ENCODE assay signal across 8 mouse cellular contexts in the genomic region with DNA sequence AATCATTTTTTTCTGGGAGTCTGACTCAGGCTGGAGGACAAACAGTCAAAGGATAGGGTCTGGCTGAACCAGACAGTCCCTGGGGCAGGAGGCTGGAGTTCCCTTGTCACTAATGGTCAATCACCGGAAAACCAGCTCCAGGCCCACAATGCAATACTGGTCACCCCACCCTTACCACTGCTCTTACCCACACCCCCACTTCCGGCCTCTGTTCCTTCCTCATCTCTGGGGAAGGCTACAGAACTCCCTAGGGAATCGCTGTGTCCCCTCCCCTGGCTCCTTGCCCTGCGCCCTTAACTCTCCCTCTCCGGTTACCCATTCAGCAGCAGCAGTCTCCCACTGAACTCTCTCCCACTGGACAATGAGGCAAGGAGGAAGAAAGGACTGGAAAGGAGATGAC. TPM values are rescaled to one million over a fixed set of nuclear protein-coding genes. Genes with fewer than 3 reads are reported as not detected.
DNase-seq lines count a peak whose midpoint lies in the region; ATAC-seq and TF ChIP-seq lines count a peak whose summit lies in the region.

No protein-coding gene starts in this region.

- dilution Hi-C loops in CH12.LX (cut with MboI; ENCODE audit: extremely low pct_ligation_motif_present, extremely low pct_unique_long_range_greater_than_20kb, low sequenced_read_pairs): no loop called here

- no peak overlapping the region for H3K27ac ChIP-seq in CH12.LX (ENCODE audit: insufficient read depth, low read depth)
- H3K27ac ChIP-seq in embryonic facial prominence, embryonic 13.5 days: peak overlapping the region; percentile 68

- peak; percentile 8; the same call in 1 of the 2 replicates for TF ChIP-seq EP300 in CH12.LX (IDR thresholded peaks at IDR 0.05; ENCODE audit: low read length)

- H3K4me3 ChIP-seq in CH12.LX (replicated peaks in 1 of 3; ENCODE audit: low read depth in 2 of 3, low read length in 2 of 3, poor library complexity in 1 of 3): peak overlapping the region in 1 of 3 experiments; percentile 33
- no peak overlapping the region for H3K4me3 ChIP-seq in embryonic facial prominence, embryonic 13.5 days

- in situ Hi-C loops in CH12.LX (cut with MboI; ENCODE audit: low pct_ligation_motif_present, low pct_unique_long_range_greater_than_20kb, low sequenced_read_pairs): no loop called here

- no peak for TF ChIP-seq CTCF in CH12.LX (conservative IDR thresholded peaks at IDR 0.05 in 1 of 2, IDR thresholded peaks at IDR 0.05 in 1 of 2; ENCODE audit: low read depth in 2 of 2, low read length in 2 of 2)

- TF ChIP-seq POLR2A in CH12.LX (IDR thresholded peaks at IDR 0.05; ENCODE audit: low read depth, low read length): no peak; the same call in 1 of the 2 replicates

- no peaks in the 10 kb centered on the region for H3K9me3 ChIP-seq in CH12.LX (replicated peaks; ENCODE audit: low read length)
- H3K9me3 ChIP-seq in embryonic facial prominence, embryonic 13.5 days: no peaks in the 10 kb centered on the region

- DNase-seq in CH12.LX (ENCODE audit: extremely low read depth): peak; percentile 52
- DNase-seq in adrenal gland, adult 2 months: peak; percentile 76
- peak; percentile 83 to 84 for DNase-seq in heart, postnatal 14 days
- peak; percentile 76 to 84 for DNase-seq in kidney, postnatal 4 days
- no peak for DNase-seq in frontal cortex, postnatal 36 days (ENCODE audit: low spot score in 2 of 2)
- DNase-seq in layer of hippocampus, postnatal 14 days (ENCODE audit: low spot score in 2 of 2): no peak

- ATAC-seq in embryonic facial prominence, embryonic 13.5 days (ENCODE audit: insufficient number of reproducible peaks, insufficient read depth, low FRiP score, low TSS enrichment, low read depth): no peak
- ATAC-seq in megakaryocyte progenitor cell, adult 5-6 weeks (replicated peaks; ENCODE audit: poor library complexity): peak; percentile 32; the same call in 1 of the 2 replicates

- no peaks in the 10 kb centered on the region for H3K79me2 ChIP-seq in CH12.LX (replicated peaks; ENCODE audit: control insufficient read depth, extremely low read depth, insufficient read depth, poor library complexity, severe bottlenecking)

- H3K36me3 ChIP-seq in CH12.LX (replicated peaks in 1 of 2; ENCODE audit: control insufficient read depth in 1 of 2, insufficient read depth in 1 of 2, low read length in 1 of 2): no peaks in the 10 kb centered on the region
- H3K36me3 ChIP-seq in embryonic facial prominence, embryonic 13.5 days: no peaks in the 10 kb centered on the region

- WGBS in embryonic facial prominence, embryonic 13.5 days: 14% methylated on average over 5 of the region's 5 CpGs

- H3K4me1 ChIP-seq in CH12.LX (ENCODE audit: control insufficient read depth in 1 of 2, insufficient read depth in 2 of 2): peaks cover 18 to 32% of the 10 kb centered on the region in 2 experiments
- H3K4me1 ChIP-seq in embryonic facial prominence, embryonic 13.5 days: peaks cover 36% of the 10 kb centered on the region

- no peak overlapping the region for H3K9ac ChIP-seq in CH12.LX (ENCODE audit: insufficient read depth, low read depth)
- 0 out of 2 replicates have a peak overlapping the region, but pooled peaks have one; percentile 7 for H3K9ac ChIP-seq in embryonic facial prominence, embryonic 13.5 days

- H3K4me2 ChIP-seq in CH12.LX (ENCODE audit: insufficient read depth, low read depth, poor library complexity, severe bottlenecking): peak overlapping the region; percentile 39
- peak overlapping the region; percentile 51 for H3K4me2 ChIP-seq in embryonic facial prominence, embryonic 13.5 days

- H3K27me3 ChIP-seq in CH12.LX (replicated peaks): no peaks in the 10 kb centered on the region
- no peaks in the 10 kb centered on the region for H3K27me3 ChIP-seq in embryonic facial prominence, embryonic 13.5 days

- no peak for TF ChIP-seq RAD21 in CH12.LX (IDR thresholded peaks at IDR 0.05; ENCODE audit: low read depth, low read length)

- intact Hi-C loops in heart, postnatal 14 days (cut with DNase I): no loop called here

TF ChIP-seq in CH12.LX, 34 proteins besides CTCF, POLR2A, EP300 and RAD21 (continues in another document):
- peak; percentile 27; the same call in 1 of the 2 replicates for TF ChIP-seq IRF4 (IDR thresholded peaks at IDR 0.05; ENCODE audit: low read depth, low read length)
- TF ChIP-seq E2F4 (IDR thresholded peaks at IDR 0.05; ENCODE audit: insufficient replicate concordance, low read depth, low read length): no peak
- no peak for TF ChIP-seq CHD1 (IDR thresholded peaks at IDR 0.05; ENCODE audit: low read depth, low read length)
- TF ChIP-seq SIN3A (IDR thresholded peaks at IDR 0.05; ENCODE audit: low read length): no peak
- TF ChIP-seq USF2 (conservative IDR thresholded peaks at IDR 0.05; ENCODE audit: low read depth, low read length): no peak
- no peak for TF ChIP-seq ZKSCAN1 (IDR thresholded peaks at IDR 0.05; ENCODE audit: borderline replicate concordance, low read depth, low read length)
- TF ChIP-seq ZMIZ1 (IDR thresholded peaks at IDR 0.05; ENCODE audit: low read depth, low read length): no peak
- no peak; the same call in 1 of the 2 replicates for TF ChIP-seq ZNF384 (IDR thresholded peaks at IDR 0.05; ENCODE audit: low read depth, low read length)
- no peak for TF ChIP-seq JUND (conservative IDR thresholded peaks at IDR 0.05; ENCODE audit: low read depth, low read length)
- no peak for TF ChIP-seq POLR2AphosphoS2 (IDR thresholded peaks at IDR 0.05; ENCODE audit: low read depth, low read length)
- no peak for TF ChIP-seq TBP (conservative IDR thresholded peaks at IDR 0.05; ENCODE audit: low read depth, low read length)
- no peak for TF ChIP-seq MEF2A (IDR thresholded peaks at IDR 0.05; ENCODE audit: borderline replicate concordance, low read depth, low read length)
- peak; percentile 53 for TF ChIP-seq HCFC1 (IDR thresholded peaks at IDR 0.05; ENCODE audit: low read depth, low read length)
- no peak for TF ChIP-seq TCF12 (IDR thresholded peaks at IDR 0.05; ENCODE audit: low read depth, low read length)
- TF ChIP-seq MAZ (IDR thresholded peaks at IDR 0.05; ENCODE audit: low read depth, low read length): peak; percentile 84

RNA-seq across cellular contexts. Expression of gene Gm49337, which starts 4.0 kb away (rescaled TPM):
- not detected in 2 replicates for total RNA-seq in CH12.LX (2012; rRNA removed)
- not detected in 2 replicates for total RNA-seq in CH12.LX (2014; rRNA removed)
- not detected in 2 replicates for polyA plus RNA-seq in CH12.LX (2012; ENCODE audit: insufficient read length, low read depth)
- under 1 TPM in 1 of 2 experiments, not detected in 1; 0.52 TPM for total RNA-seq in adrenal gland, adult 2 months (2021)
- polyA plus RNA-seq in adrenal gland, adult 2 months (2012; rRNA removed): not detected in 2 replicates
- polyA plus RNA-seq in embryonic facial prominence, embryonic 13.5 days (2015; fragmentation: Nextera tagmentation; extraction: Ambion mirVana): not detected in 2 replicates
- 1 to 10 TPM; 1.1 to 3.7 TPM for total RNA-seq in heart, postnatal 14 days (2021)
- 0.12 TPM in 1 of 2 replicates, not detected in the other for total RNA-seq in megakaryocyte progenitor cell, adult 5-6 weeks (2015)
- not detected in 2 replicates for total RNA-seq in megakaryocyte progenitor cell, adult 5-6 weeks (2017)
- total RNA-seq in layer of hippocampus, postnatal 14 days (2021): 1 to 10 TPM in 1 of 2 experiments, not detected in 1; 1.4 TPM

RNA-seq across cellular contexts. Expression of gene 1700042G07Rik, which starts 4.0 kb away (rescaled TPM):
- total RNA-seq in CH12.LX (2012; rRNA removed): not detected in 2 replicates
- total RNA-seq in CH12.LX (2014; rRNA removed): not detected in 2 replicates
- not detected in 2 replicates for polyA plus RNA-seq in CH12.LX (2012; ENCODE audit: insufficient read length, low read depth)
- total RNA-seq in adrenal gland, adult 2 months (2021): not detected
- polyA plus RNA-seq in adrenal gland, adult 2 months (2012; rRNA removed): not detected in 2 replicates
- not detected in 2 replicates for polyA plus RNA-seq in embryonic facial prominence, embryonic 13.5 days (2015; fragmentation: Nextera tagmentation; extraction: Ambion mirVana)
- total RNA-seq in heart, postnatal 14 days (2021): not detected
- not detected in 2 replicates for total RNA-seq in megakaryocyte progenitor cell, adult 5-6 weeks (2015)
- not detected in 2 replicates for total RNA-seq in megakaryocyte progenitor cell, adult 5-6 weeks (2017)
- not detected for total RNA-seq in layer of hippocampus, postnatal 14 days (2021)

RNA-seq across cellular contexts. Expression of gene Tspan1, which starts 9.7 kb away (rescaled TPM):
- 0.08 and 0.13 TPM in 2 replicates for total RNA-seq in CH12.LX (2012; rRNA removed)
- total RNA-seq in CH12.LX (2014; rRNA removed): not detected in 2 replicates
- polyA plus RNA-seq in CH12.LX (2012; ENCODE audit: insufficient read length, low read depth): 0.12 TPM in 1 of 2 replicates, not detected in the other
- total RNA-seq in adrenal gland, adult 2 months (2021): not detected
- not detected in 2 replicates for polyA plus RNA-seq in adrenal gland, adult 2 months (2012; rRNA removed)
- polyA plus RNA-seq in embryonic facial prominence, embryonic 13.5 days (2015; fragmentation: Nextera tagmentation; extraction: Ambion mirVana): 0.98 and 1.0 TPM in 2 replicates
- total RNA-seq in heart, postnatal 14 days (2021): under 1 TPM in 1 of 2 experiments, not detected in 1; 0.36 TPM
- not detected in 2 replicates for total RNA-seq in megakaryocyte progenitor cell, adult 5-6 weeks (2015)
- total RNA-seq in megakaryocyte progenitor cell, adult 5-6 weeks (2017): 0.07 TPM in 1 of 2 replicates, not detected in the other
- total RNA-seq in layer of hippocampus, postnatal 14 days (2021): not detected

RNA-seq across cellular contexts. Expression of gene Lurap1, which starts 26.0 kb away (rescaled TPM):
- total RNA-seq in CH12.LX (2012; rRNA removed) (0.21 TPM in 1 of 2 replicates, not detected in the other), CH12.LX (2014; rRNA removed) (not detected in 2 replicates)
- 0.10 and 0.14 TPM in 2 replicates for polyA plus RNA-seq in CH12.LX (2012; ENCODE audit: insufficient read length, low read depth)
- 10 to 100 TPM in 1 of 2 experiments, 1 to 10 TPM in 1; 5.2 to 16.2 TPM for total RNA-seq in adrenal gland, adult 2 months (2021)
- polyA plus RNA-seq in adrenal gland, adult 2 months (2012; rRNA removed): 1.8 and 2.5 TPM in 2 replicates
- 2.7 and 3.1 TPM in 2 replicates for polyA plus RNA-seq in embryonic facial prominence, embryonic 13.5 days (2015; fragmentation: Nextera tagmentation; extraction: Ambion mirVana)
- 1 to 10 TPM; 3.7 to 5.5 TPM for total RNA-seq in heart, postnatal 14 days (2021)
- not detected in 2 replicates for total RNA-seq in megakaryocyte progenitor cell, adult 5-6 weeks (2015)
- 0.10 TPM in 1 of 2 replicates, not detected in the other for total RNA-seq in megakaryocyte progenitor cell, adult 5-6 weeks (2017)
- 10 to 100 TPM; 18.2 to 23.8 TPM for total RNA-seq in layer of hippocampus, postnatal 14 days (2021)

RNA-seq across cellular contexts. Expression of gene Pik3r3, which starts 44.3 kb away (rescaled TPM):
- total RNA-seq in CH12.LX (2012; rRNA removed) (0.42 and 0.97 TPM in 2 replicates), CH12.LX (2014; rRNA removed) (1.9 TPM in 2 replicates)
- 1.8 and 2.2 TPM in 2 replicates for polyA plus RNA-seq in CH12.LX (2012; ENCODE audit: insufficient read length, low read depth)
- total RNA-seq in adrenal gland, adult 2 months (2021): 10 to 100 TPM; 16.2 to 24.4 TPM
- polyA plus RNA-seq in adrenal gland, adult 2 months (2012; rRNA removed): 14.6 and 21.6 TPM in 2 replicates
- 28.9 and 31.6 TPM in 2 replicates for polyA plus RNA-seq in embryonic facial prominence, embryonic 13.5 days (2015; fragmentation: Nextera tagmentation; extraction: Ambion mirVana)
- 10 to 100 TPM; 18.3 to 18.9 TPM for total RNA-seq in heart, postnatal 14 days (2021)
- 0.07 TPM in 2 replicates for total RNA-seq in megakaryocyte progenitor cell, adult 5-6 weeks (2015)
- total RNA-seq in megakaryocyte progenitor cell, adult 5-6 weeks (2017): 0.29 and 1.1 TPM in 2 replicates
- 10 to 100 TPM; 53.3 to 56.1 TPM for total RNA-seq in layer of hippocampus, postnatal 14 days (2021)

Comparison
In these comparisons a context has a peak if more than half of its experiments do, and no peak if none do; other contexts are left out.
1. DNase-seq: peak in CH12.LX (single experiment), adrenal gland, adult 2 months (single experiment), heart, postnatal 14 days (2 of 2) and kidney, postnatal 4 days (2 of 2); none in frontal cortex, postnatal 36 days (0 of 2) and layer of hippocampus, postnatal 14 days (0 of 2).